Mouse (Mus musculus) cortical plate, adult 2 months (tissue): ENCODE data around the gene Hba-a2.

Experiments used
- CTCF ChIP-seq: fragments of 200-500 bp; IDR thresholded peaks from 2 replicates; pipeline ENCODE4 v1.5.1; 2011; ENCODE audit warnings: mild to moderate bottlenecking, control low read depth, low read length; ENCODE audit not compliant: insufficient read depth; ENCODE audit errors: extremely low read depth
- POLR2A ChIP-seq: fragments of 200-500 bp; IDR thresholded peaks from 2 replicates; pipeline ENCODE4 v1.6.1; 2011; ENCODE audit warnings: mild to moderate bottlenecking, low read length, control low read depth; ENCODE audit not compliant: insufficient read depth; ENCODE audit errors: extremely low read depth

DNA sequence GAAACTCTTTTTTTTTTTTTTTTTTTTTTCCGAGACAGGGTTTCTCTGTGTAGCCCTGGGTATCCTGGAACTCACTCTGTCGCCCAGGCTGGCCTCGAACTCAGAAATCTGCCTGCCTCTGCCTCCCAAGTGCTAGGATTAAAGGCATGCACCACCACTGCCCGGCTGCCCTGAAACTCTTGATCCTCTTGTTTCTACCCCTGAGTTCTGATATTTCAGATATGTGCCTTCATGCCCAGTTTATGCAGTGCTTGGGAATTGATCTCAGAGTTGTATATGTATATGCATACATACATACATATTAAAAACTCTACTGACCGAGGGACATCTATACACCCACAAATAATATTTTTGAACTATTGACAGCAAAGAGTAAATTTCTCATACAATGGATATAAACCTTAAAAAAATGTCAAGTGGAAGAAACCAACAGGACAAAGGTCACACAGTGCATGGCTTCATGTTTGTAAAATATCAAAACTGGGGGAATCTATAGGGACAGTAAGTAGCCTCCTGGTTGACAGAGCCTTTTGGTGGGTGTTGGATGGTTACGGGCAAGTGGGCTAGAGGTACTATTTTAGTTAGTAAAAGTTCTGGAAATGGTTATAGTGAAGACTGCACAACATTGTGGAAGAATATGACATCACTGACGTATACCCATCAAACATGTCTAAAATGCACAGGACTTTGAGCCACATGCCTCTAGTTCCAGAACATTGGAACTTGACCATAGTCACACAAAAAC, 11.1 kb upstream of the Hba-a2 start:
- TF ChIP-seq CTCF = no peak
- no peak for TF ChIP-seq POLR2A
